Mouse (Mus musculus) liver, adult 2 months (tissue): ENCODE data around the gene Ceacam15. TPM values are rescaled to one million over a fixed set of nuclear protein-coding genes. Genes with fewer than 3 reads are reported as not detected.
"Not testable (repeated sequence)": the region's sequence is repeated elsewhere in the genome, so short reads cannot be mapped to it uniquely, and the experiment has no call there.

ENCODE experiments used
- DNase-seq: peaks from one replicate; pipeline ENCODE4 v3.0.0-alpha.2; 2011; ENCODE audit warnings: low read depth, low spot score; ENCODE audit errors: extremely low read depth
- H3K27ac ChIP-seq: fragments of 200-500 bp; replicated peaks from 2 replicates; pipeline ENCODE4 v1.5.1; 2012; ENCODE audit warnings: low read depth, mild to moderate bottlenecking, control low read depth, inconsistent platforms, low read length; ENCODE audit not compliant: insufficient read depth
- H3K27me3 ChIP-seq: fragments of 200-500 bp; 2 replicates; pipeline ENCODE4 v1.6.1; 2012; ENCODE audit warnings: mild to moderate bottlenecking, moderate library complexity, low read length, inconsistent platforms; ENCODE audit not compliant: control insufficient read depth, insufficient read depth
- H3K36me3 ChIP-seq: fragments of 200-500 bp; 2 replicates; pipeline ENCODE4 v1.6.1; 2012; ENCODE audit warnings: low read length, inconsistent platforms; ENCODE audit not compliant: control insufficient read depth, insufficient read depth
- H3K4me1 ChIP-seq: fragments of 200-500 bp; 2 replicates; pipeline ENCODE4 v1.6.1; 2011; ENCODE audit warnings: low read length; ENCODE audit not compliant: control insufficient read depth, insufficient read depth
- H3K4me3 ChIP-seq: fragments of 200-500 bp; 2 replicates; pipeline ENCODE4 v1.5.1; 2011; ENCODE audit warnings: low read depth, mild to moderate bottlenecking, control low read depth, low read length, moderate library complexity; ENCODE audit not compliant: insufficient read depth
- H3K79me2 ChIP-seq: fragments of 200-500 bp; 2 replicates; pipeline ENCODE4 v1.6.1; 2012; ENCODE audit warnings: inconsistent platforms, mild to moderate bottlenecking, low read length, moderate library complexity; ENCODE audit not compliant: control insufficient read depth, insufficient read depth
- H3K9ac ChIP-seq: fragments of 200-500 bp; 2 replicates; pipeline ENCODE4 v1.6.1; 2012; ENCODE audit warnings: low read depth, mild to moderate bottlenecking, control low read depth, inconsistent platforms, low read length
- CTCF ChIP-seq: fragments of 200-500 bp; IDR thresholded peaks from 2 replicates; pipeline ENCODE4 v1.5.1; 2011; ENCODE audit warnings: low read depth, low read length, control low read depth
- POLR2A ChIP-seq: fragments of 200-500 bp; IDR thresholded peaks from 2 replicates; pipeline ENCODE4 v1.6.1; 2011; ENCODE audit warnings: low read length, control low read depth; ENCODE audit not compliant: insufficient read depth; ENCODE audit errors: extremely low read depth
- WGBS: fragments of 180-500 bp; shearing (Covaris S2); methylation state at CpG from one replicate; pipeline ENCODE4 v1.1.7; 2018; 5-methylcytosine and 5-hydroxymethylcytosine counted together
- polyA plus RNA-seq: library from polyadenylated mRNA; depleted of rRNA; stranded (reverse); fragments of >200 nt; gene quantifications from 2 replicates; pipeline ENCODE4 v1.2.3, GENCODE M21; 2012
- total RNA-seq: library from RNA; depleted of rRNA; stranded (reverse); fragments of >200 nt; gene quantifications from 2 replicates; pipeline ENCODE4 v1.2.3, GENCODE M21; 2014

Ceacam15 gene
- total and polyA plus RNA-seq, 2 experiments: not detected

DNA sequence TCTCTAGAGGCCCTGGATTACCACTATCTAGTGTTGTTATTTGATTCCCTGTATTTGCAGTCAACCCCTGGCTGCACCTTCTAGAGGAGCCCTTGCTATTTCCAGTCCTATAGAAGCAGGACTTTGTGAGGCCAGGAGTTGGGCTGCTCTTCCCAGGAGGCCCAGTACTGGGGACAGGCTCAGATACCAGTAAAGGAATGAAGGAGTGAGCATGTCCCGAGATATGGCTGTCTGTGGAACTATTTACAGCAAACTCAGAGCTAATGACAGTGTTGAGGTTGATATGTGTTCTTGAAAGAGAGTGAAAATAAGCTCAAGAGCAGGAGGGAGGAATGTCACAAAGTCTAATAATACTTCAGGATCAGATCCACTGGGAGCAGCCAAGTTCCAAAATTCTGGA lies 1.7 kb downstream of the Ceacam15 start:
- H3K4me1 ChIP-seq: no peaks in the 10 kb centered on the region
- TF ChIP-seq CTCF: no peak
- TF ChIP-seq POLR2A: no peak
- no peak for DNase-seq
- no peak overlapping the region for H3K4me3 ChIP-seq
- 77% methylated on average over 1 of the region's 1 CpGs for WGBS
- no peak overlapping the region for H3K27ac ChIP-seq
- no peak overlapping the region for H3K9ac ChIP-seq
- no peaks in the 10 kb centered on the region for H3K27me3 ChIP-seq
- no peaks in the 10 kb centered on the region for H3K36me3 ChIP-seq
- H3K79me2 ChIP-seq: no peaks in the 10 kb centered on the region

DNA sequence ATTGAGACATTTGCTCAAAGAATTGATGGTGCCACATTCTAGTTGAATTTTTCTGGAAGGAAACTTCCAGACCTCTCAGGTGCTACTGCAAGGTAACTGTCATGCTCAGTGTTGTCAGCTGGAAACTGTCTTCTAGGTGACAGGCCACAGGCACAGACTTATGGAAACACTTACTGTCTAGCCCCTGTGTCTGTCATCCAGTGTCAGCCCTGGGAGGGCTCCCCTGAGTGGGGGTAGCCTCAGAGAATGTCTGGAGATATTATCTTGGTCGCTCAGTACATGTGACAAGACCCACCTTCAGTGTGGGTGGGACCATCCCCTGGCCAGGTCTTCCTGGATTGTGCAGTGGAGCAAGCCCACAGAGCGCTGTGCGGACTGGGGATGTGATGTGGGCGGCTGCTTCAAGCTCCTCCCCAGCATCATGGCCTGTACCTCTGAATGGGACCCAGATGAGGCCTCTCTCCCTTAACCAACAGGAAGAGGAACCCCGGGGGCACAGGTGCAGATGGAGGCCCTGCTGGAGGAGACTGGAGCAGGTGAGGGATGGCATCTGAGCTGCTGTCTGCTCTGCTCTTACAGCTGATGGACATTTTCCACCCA lies 7.1 kb downstream of the Ceacam15 start:
- not testable (repeated sequence) for H3K9ac ChIP-seq, H3K4me3 ChIP-seq, H3K27ac ChIP-seq, H3K79me2 ChIP-seq, H3K4me1 ChIP-seq, H3K36me3 ChIP-seq, H3K27me3 ChIP-seq, DNase-seq
- 90% methylated on average over 5 of the region's 5 CpGs for WGBS

DNA sequence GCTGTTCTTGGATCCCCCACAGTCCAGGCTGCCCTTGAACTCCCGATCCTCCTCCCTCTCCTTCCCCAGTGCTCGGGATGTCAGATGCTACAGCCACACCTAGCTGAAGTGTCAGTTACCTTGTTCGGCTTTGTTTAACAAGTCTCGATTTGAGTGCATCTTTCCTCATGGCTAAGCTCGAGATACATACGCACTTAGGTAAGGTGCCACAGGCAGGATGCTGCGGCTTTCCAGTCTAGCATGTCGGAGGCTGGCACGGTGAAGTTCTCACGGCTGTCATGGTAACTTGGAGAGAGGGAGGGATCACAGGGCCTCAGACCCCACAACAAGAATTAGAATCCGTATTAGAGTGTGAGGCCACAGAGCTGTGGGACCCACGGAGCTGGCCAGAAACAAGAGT lies 31.2 kb downstream of the Ceacam15 start:
- WGBS: 88% methylated on average over 12 of the region's 12 CpGs
- TF ChIP-seq POLR2A (no peak), CTCF (no peak)

DNA sequence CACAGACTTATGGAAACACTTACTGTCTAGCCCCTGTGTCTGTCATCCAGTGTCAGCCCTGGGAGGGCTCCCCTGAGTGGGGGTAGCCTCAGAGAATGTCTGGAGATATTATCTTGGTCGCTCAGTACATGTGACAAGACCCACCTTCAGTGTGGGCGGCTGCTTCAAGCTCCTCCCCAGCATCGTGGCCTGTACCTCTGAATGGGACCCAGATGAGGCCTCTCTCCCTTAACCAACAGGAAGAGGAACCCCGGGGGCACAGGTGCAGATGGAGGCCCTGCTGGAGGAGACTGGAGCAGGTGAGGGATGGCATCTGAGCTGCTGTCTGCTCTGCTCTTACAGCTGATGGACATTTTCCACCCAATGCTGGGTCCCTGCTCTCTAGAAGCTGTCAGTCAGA lies 32.4 kb downstream of the Ceacam15 start:
- not testable (repeated sequence) for DNase-seq, H3K4me1 ChIP-seq, H3K27ac ChIP-seq, H3K9ac ChIP-seq, H3K79me2 ChIP-seq, H3K36me3 ChIP-seq, H3K4me3 ChIP-seq, H3K27me3 ChIP-seq
- WGBS: 63% methylated on average over 4 of the region's 4 CpGs

More for the DNA sequence above, 31.2 kb downstream of the Ceacam15 start:
- Histone ChIP-seq H3K4me1 (no peaks in the 10 kb centered on the region), H3K36me3 (no peaks in the 10 kb centered on the region), H3K79me2 (no peaks in the 10 kb centered on the region), H3K27ac (no peak overlapping the region), H3K27me3 (no peaks in the 10 kb centered on the region), H3K9ac (no peak overlapping the region), H3K4me3 (no peak overlapping the region)
- no peak for DNase-seq

DNA sequence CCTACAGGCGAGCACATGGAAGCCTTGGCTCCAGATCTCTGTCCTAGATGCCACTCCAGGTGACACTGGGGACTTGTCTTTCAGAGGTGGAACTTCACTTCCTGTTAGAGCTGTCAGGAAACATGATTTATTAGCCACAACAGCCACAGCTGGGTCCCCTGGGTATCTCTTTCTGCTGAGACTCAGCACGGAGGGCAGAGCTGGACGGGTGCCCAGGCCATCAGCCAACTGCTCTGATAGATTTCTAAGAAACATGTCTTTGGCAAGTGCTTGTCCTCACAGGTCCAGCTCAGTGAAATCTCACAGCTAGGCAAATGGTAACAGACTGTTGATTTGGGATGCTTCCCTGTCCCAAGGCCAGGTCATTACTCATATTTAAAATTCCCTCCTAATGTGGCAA lies 36.5 kb downstream of the Ceacam15 start:
- no peak overlapping the region for H3K4me3 ChIP-seq
- no peaks in the 10 kb centered on the region for H3K79me2 ChIP-seq
- no peaks in the 10 kb centered on the region for H3K27me3 ChIP-seq
- no peak overlapping the region for H3K27ac ChIP-seq
- no peak overlapping the region for H3K9ac ChIP-seq
- no peaks in the 10 kb centered on the region for H3K36me3 ChIP-seq
- peaks cover 3% of the 10 kb centered on the region for H3K4me1 ChIP-seq
- TF ChIP-seq CTCF (no peak), POLR2A (no peak)
- WGBS: 25% methylated on average over 3 of the region's 3 CpGs
- DNase-seq: peak; percentile 61

DNA sequence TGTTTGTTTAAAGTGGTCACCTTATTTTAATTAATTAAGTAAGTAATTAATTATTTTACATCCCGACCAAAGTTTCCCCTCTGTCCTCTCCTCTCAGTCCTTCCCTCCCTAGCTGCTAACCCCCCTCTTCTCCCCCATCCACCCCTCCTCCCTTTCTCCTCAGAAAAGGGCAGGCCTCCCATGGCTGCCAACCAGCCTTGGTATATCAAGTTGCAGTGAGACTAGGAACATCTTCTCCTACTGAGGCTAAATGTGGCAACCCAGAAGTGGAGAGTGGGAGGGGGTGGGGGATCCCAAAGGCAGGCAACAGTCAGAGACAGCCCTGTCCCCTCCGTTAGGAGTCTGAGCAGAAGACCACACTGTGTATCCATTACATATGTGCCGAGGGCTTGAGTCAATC lies 40.4 kb downstream of the Ceacam15 start:
- Histone ChIP-seq H3K9ac (no peak overlapping the region), H3K4me1 (peaks cover 3% of the 10 kb centered on the region), H3K27me3 (no peaks in the 10 kb centered on the region), H3K36me3 (no peaks in the 10 kb centered on the region), H3K4me3 (no peak overlapping the region), H3K79me2 (no peaks in the 10 kb centered on the region), H3K27ac (no peak overlapping the region)
- 78% methylated on average over 3 of the region's 3 CpGs for WGBS
- TF ChIP-seq POLR2A: no peak
- no peak for TF ChIP-seq CTCF
- DNase-seq: no peak

DNA sequence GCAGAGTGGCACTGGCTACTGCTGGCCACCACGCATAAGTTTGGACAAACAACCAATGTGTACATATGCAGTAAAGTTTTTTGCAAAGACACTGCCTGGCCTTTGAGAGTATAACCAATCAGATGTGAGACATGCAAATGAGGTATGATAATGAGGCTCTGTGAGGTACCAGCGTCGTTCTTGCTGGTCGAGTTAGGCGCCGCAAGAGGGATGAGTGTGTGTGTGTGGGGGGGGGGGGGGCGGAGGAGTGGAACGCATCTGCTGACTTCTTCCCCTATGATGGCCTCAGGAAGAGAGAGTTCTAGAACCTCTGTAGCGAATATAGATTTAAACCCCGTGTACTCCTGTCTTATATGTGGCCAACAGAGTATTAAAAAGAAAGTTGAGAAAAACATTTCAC lies 41.6 kb downstream of the Ceacam15 start:
- not testable (repeated sequence) for DNase-seq

More for the DNA sequence above, 41.6 kb downstream of the Ceacam15 start:
- H3K27me3 ChIP-seq, H3K9ac ChIP-seq, H3K36me3 ChIP-seq, H3K27ac ChIP-seq, H3K4me3 ChIP-seq, H3K79me2 ChIP-seq, H3K4me1 ChIP-seq: not testable (repeated sequence)
- 10% methylated on average over 10 of the region's 10 CpGs for WGBS
